Mouse (Mus musculus) bone marrow, adult 2 months (tissue): ENCODE measurements around the gene Pard6b.

Experiments used
- CTCF ChIP-seq: fragments of 200-500 bp; IDR thresholded peaks from 2 replicates; pipeline ENCODE4 v1.5.1; 2011; ENCODE audit warnings: low read length, control low read depth; ENCODE audit not compliant: control insufficient read depth, insufficient read depth
- POLR2A ChIP-seq: fragments of 200-500 bp; IDR thresholded peaks from 2 replicates; pipeline ENCODE4 v1.6.1; 2011; ENCODE audit warnings: low read depth, mild to moderate bottlenecking, control low read depth, low read length, borderline replicate concordance; ENCODE audit not compliant: control insufficient read depth

- TF ChIP-seq CTCF (no peak), POLR2A (no peak)
Observed at GRCm38 (mm10) chr2:168042019-168042418, 38.8 kb upstream of the Pard6b start.
